20 mouse cellular contexts compared by ENCODE assay signal in the genomic region with DNA sequence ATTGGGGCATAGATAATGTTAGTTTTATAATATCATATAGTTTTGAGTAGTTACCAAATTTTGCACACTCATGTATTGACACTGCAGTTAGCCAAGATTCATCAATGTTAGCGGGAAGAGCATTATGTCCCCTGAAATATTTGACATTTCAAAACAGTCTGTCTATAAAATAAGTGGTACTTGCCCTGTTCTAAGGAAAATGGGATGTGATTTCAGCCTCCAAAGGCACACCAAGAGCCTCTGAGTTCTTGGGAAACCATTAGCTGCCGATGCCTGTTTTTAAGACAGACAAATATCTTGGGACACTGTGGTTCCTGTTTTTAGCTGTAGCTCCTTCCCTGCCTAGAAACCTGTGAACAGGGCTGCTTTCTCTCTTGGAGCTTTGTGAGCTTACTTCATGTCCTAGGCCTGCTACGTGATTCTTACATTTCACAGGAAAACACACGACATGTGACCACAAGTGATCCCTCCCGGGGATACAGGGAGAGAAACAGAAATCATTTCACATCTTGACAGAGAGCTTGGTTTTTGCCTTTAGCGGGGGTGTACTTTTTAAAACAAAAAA. TPM values are rescaled to one million over a fixed set of nuclear protein-coding genes. Genes with fewer than 3 reads are reported as not detected.
DNase-seq lines count a peak whose midpoint lies in the region; ATAC-seq and TF ChIP-seq lines count a peak whose summit lies in the region.
"Had no signal": no experiment of that assay in that cellular context is flagged by ENCODE, and none has a peak within 500 bp of the region (broad histone marks: within the 10 kb centered on the region; RNA-seq: fewer than 3 reads in every experiment).

No protein-coding gene starts in this region.

- H3K4me2 ChIP-seq in heart, postnatal 0 days (ENCODE audit: low read depth, low read length) = peak overlapping the region; percentile 19; the same call in 1 of the 2 replicates
- H3K4me2 ChIP-seq in heart, embryonic 12.5 days = no peak overlapping the region
- peak overlapping the region; percentile 96 for H3K4me2 ChIP-seq in liver, embryonic 12.5 days
- H3K4me2 ChIP-seq: embryonic facial prominence, embryonic 15.5 days; forebrain, embryonic 13.5 days; kidney, embryonic 15.5 days; stomach, embryonic 15.5 days had no signal

- H3K4me3 ChIP-seq in heart, postnatal 0 days (ENCODE audit: low read depth, low read length) = peak overlapping the region; percentile 2; the same call in 1 of the 2 replicates
- H3K4me3 ChIP-seq in heart, embryonic 12.5 days = no peak overlapping the region
- H3K4me3 ChIP-seq in liver, embryonic 12.5 days = peak overlapping the region; percentile 95
- H3K4me3 ChIP-seq in embryonic facial prominence, embryonic 10.5 days = no peak overlapping the region
- H3K4me3 ChIP-seq: embryonic facial prominence, embryonic 15.5 days; forebrain, embryonic 13.5 days; gastrocnemius, adult 2 months; heart, adult 2 months; kidney, embryonic 15.5 days; stomach, embryonic 15.5 days had no signal

- TF ChIP-seq CTCF in heart, postnatal 0 days (IDR thresholded peaks at IDR 0.05; ENCODE audit: low read depth) = no peak

- 72% methylated on average over 6 of the region's 6 CpGs for WGBS in heart, postnatal 0 days
- WGBS in heart, embryonic 12.5 days = 78% methylated on average over 6 of the region's 6 CpGs
- WGBS in liver, embryonic 12.5 days (ENCODE audit: insufficient replicate concordance) = 23% methylated on average over 6 of the region's 6 CpGs
- WGBS in embryonic facial prominence, embryonic 10.5 days = 81% methylated on average over 6 of the region's 6 CpGs

- peaks cover 40% of the 10 kb centered on the region for H3K27me3 ChIP-seq in heart, postnatal 0 days (ENCODE audit: control insufficient read depth, insufficient read depth, low read length)
- peaks cover 42% of the 10 kb centered on the region for H3K27me3 ChIP-seq in heart, embryonic 12.5 days (replicated peaks)
- peaks cover 16% of the 10 kb centered on the region for H3K27me3 ChIP-seq in liver, embryonic 12.5 days (replicated peaks)
- no peaks in the 10 kb centered on the region for H3K27me3 ChIP-seq in splenic B cell, adult 2 months (ENCODE audit: control insufficient read depth, insufficient read depth, low read length, poor library complexity, severe bottlenecking)
- peaks cover 63% of the 10 kb centered on the region for H3K27me3 ChIP-seq in embryonic facial prominence, embryonic 10.5 days (replicated peaks; ENCODE audit: low read depth, poor library complexity, severe bottlenecking)

- H3K36me3 ChIP-seq in heart, postnatal 0 days (replicated peaks; ENCODE audit: control insufficient read depth, insufficient read depth, low read length) = no peaks in the 10 kb centered on the region
- H3K36me3 ChIP-seq in heart, embryonic 12.5 days = no peaks in the 10 kb centered on the region
- no peaks in the 10 kb centered on the region for H3K36me3 ChIP-seq in liver, embryonic 12.5 days
- H3K36me3 ChIP-seq in splenic B cell, adult 2 months (ENCODE audit: control insufficient read depth, insufficient read depth, low read length, poor library complexity, severe bottlenecking) = no peaks in the 10 kb centered on the region; the same call in 1 of the 2 replicates
- H3K36me3 ChIP-seq in embryonic facial prominence, embryonic 10.5 days (replicated peaks) = no peaks in the 10 kb centered on the region
- H3K36me3 ChIP-seq: embryonic facial prominence, embryonic 15.5 days; kidney, embryonic 15.5 days; stomach, embryonic 15.5 days had no signal

- no peak overlapping the region for H3K27ac ChIP-seq in heart, postnatal 0 days (ENCODE audit: low read depth)
- no peak overlapping the region for H3K27ac ChIP-seq in heart, embryonic 12.5 days (ENCODE audit: poor library complexity, severe bottlenecking)
- peak overlapping the region; percentile 89 for H3K27ac ChIP-seq in liver, embryonic 12.5 days
- no peak overlapping the region for H3K27ac ChIP-seq in embryonic facial prominence, embryonic 10.5 days (replicated peaks)
- H3K27ac ChIP-seq: embryonic facial prominence, embryonic 15.5 days; forebrain, embryonic 13.5 days; gastrocnemius, adult 2 months; heart, adult 2 months; kidney, embryonic 15.5 days; stomach, embryonic 15.5 days had no signal

- peaks cover 6% of the 10 kb centered on the region; the same call in 1 of the 2 replicates for H3K4me1 ChIP-seq in heart, postnatal 0 days (ENCODE audit: control insufficient read depth, insufficient read depth)
- H3K4me1 ChIP-seq in heart, embryonic 12.5 days (replicated peaks) = 0 out of 2 replicates have a peak, but pooled peaks cover 6% of the 10 kb centered on the region
- H3K4me1 ChIP-seq in liver, embryonic 12.5 days = peaks cover 64% of the 10 kb centered on the region
- H3K4me1 ChIP-seq in embryonic facial prominence, embryonic 10.5 days = peaks cover 18% of the 10 kb centered on the region

- no peak for ATAC-seq in heart, postnatal 0 days (ENCODE audit: insufficient read depth, low read depth)
- ATAC-seq in heart, embryonic 12.5 days (ENCODE audit: insufficient number of reproducible peaks, low FRiP score) = no peak
- ATAC-seq in liver, embryonic 12.5 days = no peak
- ATAC-seq: forebrain, embryonic 13.5 days; Patski had no signal

- DNase-seq in heart, postnatal 0 days (ENCODE audit: low spot score) = no peak
- DNase-seq in thymus, postnatal 4 days = peak; percentile 23
- no peak for DNase-seq in thymus, postnatal 36 days
- peak; percentile 46 for DNase-seq in splenic B cell, adult 2 months (ENCODE audit: low read depth, low spot score)
- DNase-seq in embryonic facial prominence, embryonic 10.5 days (ENCODE audit: low spot score) = no peak
- no peak for DNase-seq in frontal cortex, postnatal 36 days (ENCODE audit: low spot score in 2 of 2)
- DNase-seq: cerebellum, adult 8-10 months; gastrocnemius, adult 2 months; heart, adult 2 months; heart, postnatal 4 days; left cerebral cortex, postnatal 4 days; lung, adult 2 months; right cerebral cortex, postnatal 4 days had no signal

- no peak for TF ChIP-seq EP300 in heart, postnatal 0 days (IDR thresholded peaks at IDR 0.05; ENCODE audit: low read depth)

- no peaks in the 10 kb centered on the region for H3K9me3 ChIP-seq in heart, postnatal 0 days (replicated peaks; ENCODE audit: control insufficient read depth, low read length)
- H3K9me3 ChIP-seq in heart, embryonic 12.5 days (replicated peaks) = no peaks in the 10 kb centered on the region
- H3K9me3 ChIP-seq in liver, embryonic 12.5 days (replicated peaks) = no peaks in the 10 kb centered on the region
- H3K9me3 ChIP-seq in embryonic facial prominence, embryonic 10.5 days = no peaks in the 10 kb centered on the region
- H3K9me3 ChIP-seq: embryonic facial prominence, embryonic 15.5 days; forebrain, embryonic 13.5 days; kidney, embryonic 15.5 days; stomach, embryonic 15.5 days had no signal

- H3K9ac ChIP-seq in heart, postnatal 0 days (replicated peaks; ENCODE audit: low read depth, low read length) = no peak overlapping the region
- H3K9ac ChIP-seq in heart, embryonic 12.5 days = no peak overlapping the region
- H3K9ac ChIP-seq in liver, embryonic 12.5 days = peak overlapping the region; percentile 98
- H3K9ac ChIP-seq: embryonic facial prominence, embryonic 15.5 days; forebrain, embryonic 13.5 days; kidney, embryonic 15.5 days; stomach, embryonic 15.5 days had no signal

RNA-seq across cellular contexts. Expression of gene Ikzf1, which starts 4.0 kb away (rescaled TPM):
- 1.0 and 12.9 TPM in 2 replicates for total RNA-seq in heart, postnatal 0 days (2014; rRNA removed; ENCODE audit: low replicate concordance)
- polyA plus RNA-seq in heart, postnatal 0 days (2015; fragmentation: Nextera tagmentation; extraction: Ambion mirVana) = 0.19 and 0.21 TPM in 2 replicates
- 2.2 and 3.3 TPM in 2 replicates for polyA plus RNA-seq in heart, embryonic 12.5 days (2016; fragmentation: Nextera tagmentation; extraction: Ambion mirVana)
- 59.1 and 61.0 TPM in 2 replicates for polyA plus RNA-seq in liver, embryonic 12.5 days (2016; fragmentation: Nextera tagmentation; extraction: Ambion mirVana)
- 2.2 and 3.1 TPM in 2 replicates for polyA plus RNA-seq in embryonic facial prominence, embryonic 10.5 days (2016; fragmentation: Nextera tagmentation; extraction: Ambion mirVana)
- polyA plus RNA-seq: Patski had no signal

Comparison
In these comparisons a context has a peak if more than half of its experiments do, and no peak if none do; other contexts are left out.
1. DNase-seq: peak in thymus, postnatal 4 days (single experiment) and splenic B cell, adult 2 months (single experiment); none in heart, postnatal 0 days (single experiment), thymus, postnatal 36 days (0 of 2), embryonic facial prominence, embryonic 10.5 days (single experiment) and frontal cortex, postnatal 36 days (0 of 2).
2. H3K4me3 ChIP-seq: peak in heart, postnatal 0 days (single experiment) and liver, embryonic 12.5 days (single experiment); none in heart, embryonic 12.5 days (single experiment) and embryonic facial prominence, embryonic 10.5 days (single experiment).
3. RNA of gene Ikzf1, which starts 4.0 kb away (polyA plus RNA-seq): 59.1 to 61.0 TPM in liver, embryonic 12.5 days; 2.2 to 3.3 TPM in heart, embryonic 12.5 days, 2.2 to 3.1 TPM in embryonic facial prominence, embryonic 10.5 days and 0.19 to 0.21 TPM in heart, postnatal 0 days; every median in the first group is over 10 times any median in the second.